Mouse (Mus musculus): Measurements from ENCODE around the gene Srek1. TPM values are rescaled to one million over a fixed set of nuclear protein-coding genes. Genes with fewer than 3 reads are reported as not detected.

The Srek1 gene
- total and polyA plus RNA-seq, 3 experiments = 31.0 to 68.5 TPM; not detected in 1

GRCm38 (mm10) chr13:103745688-103746087 is 28.7 kb downstream of the Srek1 start:
- no peak overlapping the region for H3K4me3 ChIP-seq (ENCODE audit: control insufficient read depth in 1 of 2, insufficient read depth in 1 of 2, low read depth in 2 of 2, low read length in 2 of 2)
- H3K27ac ChIP-seq (ENCODE audit: control insufficient read depth, low read depth, low read length) = no peak overlapping the region
- no peak overlapping the region for H3K9ac ChIP-seq (ENCODE audit: control insufficient read depth, low read depth, low read length, poor library complexity, severe bottlenecking)
- no peaks in the 10 kb centered on the region for H3K27me3 ChIP-seq (ENCODE audit: control insufficient read depth in 1 of 2, insufficient read depth in 2 of 2, low read length in 2 of 2)
- DNase-seq (ENCODE audit: low read depth, low spot score) = no peak
- peaks cover under 1% of the 10 kb centered on the region; the same call in 1 of the 2 replicates for H3K79me2 ChIP-seq (ENCODE audit: control insufficient read depth, insufficient read depth, low read length, poor library complexity)
- H3K9me3 ChIP-seq (replicated peaks; ENCODE audit: insufficient read depth, low read length) = no peaks in the 10 kb centered on the region
- H3K4me1 ChIP-seq (ENCODE audit: control insufficient read depth in 1 of 2, insufficient read depth in 2 of 2, low read length in 2 of 2) = no peaks in the 10 kb centered on the region
- TF ChIP-seq USF2 (IDR thresholded peaks at IDR 0.05; ENCODE audit: borderline replicate concordance in 1 of 2, insufficient read depth in 1 of 2, low read depth in 1 of 2, low read length in 2 of 2) = no peak
- TF ChIP-seq ZMIZ1 (IDR thresholded peaks at IDR 0.05; ENCODE audit: low read depth, low read length) = no peak
- TF ChIP-seq USF1 (IDR thresholded peaks at IDR 0.05; ENCODE audit: low read depth, low read length) = no peak
- H3K36me3 ChIP-seq (ENCODE audit: control insufficient read depth in 1 of 2, insufficient read depth in 2 of 2, low read length in 2 of 2) = peaks cover 0 to 36% of the 10 kb centered on the region in 2 experiments; a peak in 3 of 4 replicates

GRCm38 (mm10) chr13:103745160-103745559 is 29.2 kb downstream of the Srek1 start:
- TF ChIP-seq TAL1 (IDR thresholded peaks at IDR 0.05; ENCODE audit: low read length) = no peak
- Histone ChIP-seq H3K79me2 (ENCODE audit: control insufficient read depth, insufficient read depth, low read length, poor library complexity) (no peaks in the 10 kb centered on the region), H3K9me3 (replicated peaks; ENCODE audit: insufficient read depth, low read length) (no peaks in the 10 kb centered on the region), H3K4me1 (ENCODE audit: control insufficient read depth in 1 of 2, insufficient read depth in 2 of 2, low read length in 2 of 2) (no peaks in the 10 kb centered on the region), H3K36me3 (ENCODE audit: control insufficient read depth in 1 of 2, insufficient read depth in 2 of 2, low read length in 2 of 2) (peaks cover 0 to 34% of the 10 kb centered on the region in 2 experiments; a peak in 3 of 4 replicates), H3K4me3 (ENCODE audit: control insufficient read depth in 1 of 2, insufficient read depth in 1 of 2, low read depth in 2 of 2, low read length in 2 of 2) (no peak overlapping the region), H3K9ac (ENCODE audit: control insufficient read depth, low read depth, low read length, poor library complexity, severe bottlenecking) (no peak overlapping the region), H3K27me3 (ENCODE audit: control insufficient read depth in 1 of 2, insufficient read depth in 2 of 2, low read length in 2 of 2) (no peaks in the 10 kb centered on the region), H3K27ac (ENCODE audit: control insufficient read depth, low read depth, low read length) (no peak overlapping the region)
- DNase-seq (ENCODE audit: low read depth, low spot score) = no peak

GRCm38 (mm10) chr13:103735330-103736007 is 38.9 kb downstream of the Srek1 start:
- H3K27ac ChIP-seq (ENCODE audit: control insufficient read depth, low read depth, low read length) = no peak overlapping the region

More at GRCm38 (mm10) chr13:103735330-103736007, 38.9 kb downstream of the Srek1 start:
- Histone ChIP-seq H3K36me3 (ENCODE audit: control insufficient read depth in 1 of 2, insufficient read depth in 2 of 2, low read length in 2 of 2) (peaks cover 5% of the 10 kb centered on the region in 2 experiments; a peak in 3 of 4 replicates), H3K4me1 (ENCODE audit: control insufficient read depth in 1 of 2, insufficient read depth in 2 of 2, low read length in 2 of 2) (peaks cover 8 to 11% of the 10 kb centered on the region in 2 experiments; a peak in 3 of 4 replicates), H3K79me2 (ENCODE audit: control insufficient read depth, insufficient read depth, low read length, poor library complexity) (no peaks in the 10 kb centered on the region), H3K9ac (ENCODE audit: control insufficient read depth, low read depth, low read length, poor library complexity, severe bottlenecking) (no peak overlapping the region), H3K4me3 (ENCODE audit: control insufficient read depth in 1 of 2, insufficient read depth in 1 of 2, low read depth in 2 of 2, low read length in 2 of 2) (no peak overlapping the region), H3K27me3 (ENCODE audit: control insufficient read depth in 1 of 2, insufficient read depth in 2 of 2, low read length in 2 of 2) (no peaks in the 10 kb centered on the region), H3K9me3 (replicated peaks; ENCODE audit: insufficient read depth, low read length) (no peaks in the 10 kb centered on the region)
- TF ChIP-seq BHLHE40 (IDR thresholded peaks at IDR 0.05; ENCODE audit: borderline replicate concordance, low read depth, low read length) = 0 out of 2 replicates have a peak, but pooled peaks have one; percentile 24
- peak; percentile 91 to 93 for TF ChIP-seq EP300 (IDR thresholded peaks at IDR 0.05; ENCODE audit: low read depth in 1 of 2, low read length in 2 of 2)
- peak; percentile 78 for TF ChIP-seq MYB (IDR thresholded peaks at IDR 0.05; ENCODE audit: low read depth, low read length)
- TF ChIP-seq MXI1 (IDR thresholded peaks at IDR 0.05; ENCODE audit: low read depth, low read length) = peak; percentile 38; the same call in 1 of the 2 replicates
- no peak for TF ChIP-seq HCFC1 (IDR thresholded peaks at IDR 0.05; ENCODE audit: low read depth, low read length)
- TF ChIP-seq GATA1 (IDR thresholded peaks at IDR 0.05; ENCODE audit: low read depth, low read length) = peak; percentile 91
- TF ChIP-seq RCOR1 (IDR thresholded peaks at IDR 0.05; ENCODE audit: low read depth, low read length) = peak; percentile 83; the same call in 1 of the 2 replicates
- TF ChIP-seq E2F4 (IDR thresholded peaks at IDR 0.05; ENCODE audit: borderline replicate concordance, low read depth, low read length) = no peak
- peak; percentile 91 for TF ChIP-seq TCF12 (IDR thresholded peaks at IDR 0.05; ENCODE audit: low read depth, low read length)
- no peak for TF ChIP-seq CTCF (IDR thresholded peaks at IDR 0.05 in 2 of 3, conservative IDR thresholded peaks at IDR 0.05 in 1 of 3; ENCODE audit: control insufficient read depth in 1 of 3, insufficient read depth in 1 of 3, low read depth in 2 of 3, low read length in 3 of 3, poor library complexity in 1 of 3, severe bottlenecking in 1 of 3)
- TF ChIP-seq TAL1 (IDR thresholded peaks at IDR 0.05; ENCODE audit: low read length) = peak; percentile 92
- peak; percentile 57; the same call in 1 of the 2 replicates for TF ChIP-seq ETS1 (IDR thresholded peaks at IDR 0.05; ENCODE audit: low read depth, low read length)
- DNase-seq (ENCODE audit: low read depth, low spot score) = peak; percentile 71

Data from MEL (cell line).